Mouse (Mus musculus) activated CD4-positive, CD25-positive, alpha-beta regulatory T cell, adult 4 months (primary cell): Measurements from ENCODE around the gene Foxn3. TPM values are rescaled to one million over a fixed set of nuclear protein-coding genes. Genes with fewer than 3 reads are reported as not detected.

Source experiments
- ATAC-seq: one replicate; pipeline ENCODE4 v1.8.0; 2017
- polyA plus RNA-seq, 2 experiments: library from polyadenylated mRNA; unstranded; fragments of 100-300 nt; shearing (Covaris generic); gene quantifications; one replicate each; pipeline ENCODE4 v1.2.1; 2017

Gene Foxn3
- polyA plus RNA-seq, 2 experiments from 2014 or later, result 91.7 to 138 TPM

DNA sequence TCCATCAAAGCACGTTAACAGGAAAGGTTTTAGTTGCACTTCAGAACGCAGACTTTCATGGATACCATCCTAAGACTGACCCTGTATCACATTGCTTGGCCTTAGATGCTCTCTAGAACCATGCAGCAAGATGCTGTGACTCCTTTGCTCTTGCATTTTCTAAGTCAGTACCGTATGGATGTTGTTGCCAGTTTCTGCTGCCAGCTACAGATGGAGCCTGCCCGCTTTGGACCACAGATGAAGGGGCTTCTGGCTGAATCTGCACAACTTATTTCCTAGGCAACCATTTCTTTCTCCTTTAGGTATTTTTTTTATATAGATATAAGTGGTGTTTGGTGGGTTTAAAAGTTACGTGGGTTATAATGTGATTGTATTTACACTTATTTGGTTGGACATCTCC is 407.5 kb downstream of the Foxn3 start:
- ATAC-seq, result no peak

GRCm38 (mm10) chr12:99154230-99154629 is 409.2 kb downstream of the Foxn3 start:
- no peak for ATAC-seq

- no peak for ATAC-seq
Measured at GRCm38 (mm10) chr12:99153664-99154063, 409.7 kb downstream of the Foxn3 start.

DNA sequence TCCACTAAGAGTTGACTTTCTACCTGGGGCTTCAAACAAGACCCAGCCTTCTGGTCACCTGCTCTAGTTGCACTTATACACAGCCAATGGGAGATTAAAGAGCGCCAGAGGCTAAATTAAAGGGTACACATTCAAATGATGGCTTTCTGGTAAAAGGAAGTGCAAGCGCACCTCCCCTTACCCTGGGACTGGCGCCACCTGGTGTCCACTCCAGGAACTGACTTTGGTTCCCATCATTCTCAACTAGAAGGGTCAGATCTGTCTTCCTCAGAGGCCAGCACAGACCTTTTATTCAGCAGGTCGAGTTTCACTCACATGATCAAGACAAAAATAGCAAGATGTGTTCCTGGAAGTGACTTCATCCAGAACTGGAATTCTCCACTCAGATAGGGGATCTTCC is 413.3 kb downstream of the Foxn3 start:
- ATAC-seq, result no peak

- no peak for ATAC-seq
Measured at GRCm38 (mm10) chr12:99149193-99149592, 414.2 kb downstream of the Foxn3 start.
